11 mouse cellular contexts compared by ENCODE assay signal in the genomic region with DNA sequence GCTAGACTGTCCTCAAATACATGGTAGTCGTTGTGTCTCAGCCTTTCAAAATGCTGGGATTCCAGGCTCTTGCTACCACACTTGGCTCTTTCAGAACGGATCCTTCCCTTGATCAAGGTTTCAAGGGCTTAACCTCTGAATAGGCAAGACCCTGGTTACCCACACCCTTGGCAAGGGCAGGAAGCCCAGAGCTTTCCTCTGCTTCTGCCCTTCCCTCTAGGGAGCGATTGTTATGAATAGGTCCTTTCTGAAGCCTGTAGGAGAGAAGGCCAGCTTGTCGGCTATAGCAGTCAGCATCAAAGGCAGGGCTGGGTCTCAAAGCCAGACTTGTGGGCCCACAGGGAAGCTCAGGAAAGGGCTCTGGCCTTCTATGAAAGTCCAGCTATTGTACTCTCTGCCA. TPM values are rescaled to one million over a fixed set of nuclear protein-coding genes. Genes with fewer than 3 reads are reported as not detected.
DNase-seq lines count a peak whose midpoint lies in the region; ATAC-seq and TF ChIP-seq lines count a peak whose summit lies in the region.
"Had no signal": no experiment of that assay in that cellular context is flagged by ENCODE, and none has a peak within 500 bp of the region (broad histone marks: within the 10 kb centered on the region; RNA-seq: fewer than 3 reads in every experiment).

No protein-coding gene starts in this region.

- ATAC-seq in heart, embryonic 11.5 days (replicated peaks; ENCODE audit: insufficient number of reproducible peaks, low FRiP score, low TSS enrichment) = no peak
- no peak for ATAC-seq in embryonic facial prominence, embryonic 13.5 days (ENCODE audit: insufficient number of reproducible peaks, insufficient read depth, low FRiP score, low TSS enrichment, low read depth)
- no peak for ATAC-seq in limb, embryonic 15.5 days (ENCODE audit: insufficient number of reproducible peaks, low FRiP score, low TSS enrichment, low read depth)

- H3K9me3 ChIP-seq in heart, embryonic 11.5 days (replicated peaks; ENCODE audit: control insufficient read depth, low read length) = no peaks in the 10 kb centered on the region
- H3K9me3 ChIP-seq in embryonic facial prominence, embryonic 13.5 days = no peaks in the 10 kb centered on the region
- H3K9me3 ChIP-seq in limb, embryonic 15.5 days = no peaks in the 10 kb centered on the region
- H3K9me3 ChIP-seq: lung, embryonic 15.5 days had no signal

- WGBS in heart, embryonic 11.5 days (ENCODE audit: insufficient replicate concordance) = 56% methylated on average over 4 of the region's 4 CpGs
- 33% methylated on average over 4 of the region's 4 CpGs for WGBS in embryonic facial prominence, embryonic 13.5 days
- WGBS in limb, embryonic 15.5 days = 52% methylated on average over 4 of the region's 4 CpGs

- 0 out of 2 replicates have a peak, but pooled peaks cover 5% of the 10 kb centered on the region for H3K36me3 ChIP-seq in heart, embryonic 11.5 days (ENCODE audit: control insufficient read depth, insufficient read depth, low read length)
- peaks cover 25% of the 10 kb centered on the region for H3K36me3 ChIP-seq in embryonic facial prominence, embryonic 13.5 days
- peaks cover 30% of the 10 kb centered on the region for H3K36me3 ChIP-seq in limb, embryonic 15.5 days

- H3K27me3 ChIP-seq in heart, embryonic 11.5 days (ENCODE audit: control insufficient read depth, insufficient read depth, low read length) = no peaks in the 10 kb centered on the region
- H3K27me3 ChIP-seq in embryonic facial prominence, embryonic 13.5 days = no peaks in the 10 kb centered on the region
- no peaks in the 10 kb centered on the region for H3K27me3 ChIP-seq in limb, embryonic 15.5 days
- H3K27me3 ChIP-seq: lung, embryonic 15.5 days had no signal

- H3K4me3 ChIP-seq in heart, embryonic 11.5 days (ENCODE audit: low read depth, low read length) = no peak overlapping the region
- H3K4me3 ChIP-seq in left cerebral cortex, adult 2 months = no peak overlapping the region
- H3K4me3 ChIP-seq in embryonic facial prominence, embryonic 13.5 days = no peak overlapping the region
- H3K4me3 ChIP-seq in limb, embryonic 15.5 days = no peak overlapping the region
- H3K4me3 ChIP-seq: lung, embryonic 15.5 days had no signal

- H3K9ac ChIP-seq in heart, embryonic 11.5 days (ENCODE audit: low read depth, low read length) = no peak overlapping the region
- no peak overlapping the region for H3K9ac ChIP-seq in embryonic facial prominence, embryonic 13.5 days
- no peak overlapping the region for H3K9ac ChIP-seq in limb, embryonic 15.5 days
- H3K9ac ChIP-seq: lung, embryonic 15.5 days had no signal

- no peak for TF ChIP-seq CTCF in left cerebral cortex, adult 2 months (IDR thresholded peaks at IDR 0.05)

- no peak overlapping the region for H3K4me2 ChIP-seq in heart, embryonic 11.5 days
- no peak overlapping the region for H3K4me2 ChIP-seq in embryonic facial prominence, embryonic 13.5 days
- no peak overlapping the region for H3K4me2 ChIP-seq in limb, embryonic 15.5 days
- H3K4me2 ChIP-seq: lung, embryonic 15.5 days had no signal

- intact Hi-C loops in left cerebral cortex, adult 2 months (cut with DNase I) = no loop called here

- DNase-seq in heart, adult 8-10 months (ENCODE audit: low spot score) = no peak
- no peak for DNase-seq in left cerebral cortex, adult 2 months (ENCODE audit: extremely low spot score in 1 of 2, low spot score in 2 of 2)
- DNase-seq in left cerebral cortex, adult 8-10 months (ENCODE audit: low spot score in 2 of 2) = no peak
- no peak for DNase-seq in testis, postnatal 14 days (ENCODE audit: low spot score)
- no peak for DNase-seq in urinary bladder, postnatal 4 days (ENCODE audit: low spot score in 2 of 2)
- DNase-seq: kidney, adult 11 months; thymus, adult 2 months had no signal

- H3K27ac ChIP-seq in heart, embryonic 11.5 days (ENCODE audit: low read depth, low read length) = 0 out of 2 replicates have a peak overlapping the region, but pooled peaks have one; percentile 2
- peak overlapping the region; percentile 13; the same call in 1 of the 2 replicates for H3K27ac ChIP-seq in left cerebral cortex, adult 2 months
- H3K27ac ChIP-seq in embryonic facial prominence, embryonic 13.5 days = peak overlapping the region; percentile 52
- H3K27ac ChIP-seq in limb, embryonic 15.5 days = peak overlapping the region; percentile 68
- H3K27ac ChIP-seq: lung, embryonic 15.5 days had no signal

- peaks cover 10% of the 10 kb centered on the region for H3K4me1 ChIP-seq in heart, embryonic 11.5 days (ENCODE audit: control insufficient read depth, insufficient read depth, low read length)
- peaks cover 18% of the 10 kb centered on the region for H3K4me1 ChIP-seq in embryonic facial prominence, embryonic 13.5 days
- peaks cover 22% of the 10 kb centered on the region for H3K4me1 ChIP-seq in limb, embryonic 15.5 days

RNA-seq across cellular contexts. Expression of a gene that starts 3.8 kb away (rescaled TPM):
- polyA plus RNA-seq in heart, embryonic 11.5 days (2014; fragmentation: Nextera tagmentation; extraction: Ambion mirVana) = 34.7 and 36.0 TPM in 2 replicates
- total RNA-seq in heart, adult 8-10 months (2022) = 10 to 100 TPM; 62.1 to 77.4 (median 69.0) TPM
- 10 to 100 TPM; 86.7 to 86.9 TPM for total RNA-seq in left cerebral cortex, adult 2 months (2021)
- total RNA-seq in left cerebral cortex, adult 8-10 months (2022) = 10 to 100 TPM; 77.9 to 79.8 (median 78.2) TPM
- polyA plus RNA-seq in embryonic facial prominence, embryonic 13.5 days (2015; fragmentation: Nextera tagmentation; extraction: Ambion mirVana) = 42.0 and 46.0 TPM in 2 replicates
- polyA plus RNA-seq in limb, embryonic 15.5 days (2015; fragmentation: Nextera tagmentation; extraction: Ambion mirVana) = 50.6 and 66.1 TPM in 2 replicates

RNA-seq across cellular contexts. Expression of a gene that starts 23.0 kb away (rescaled TPM):
- 365 and 386 TPM in 2 replicates for polyA plus RNA-seq in heart, embryonic 11.5 days (2014; fragmentation: Nextera tagmentation; extraction: Ambion mirVana)
- 10 to 100 TPM; 33.4 to 69.1 (median 50.0) TPM for total RNA-seq in heart, adult 8-10 months (2022)
- total RNA-seq in left cerebral cortex, adult 2 months (2021) = 10 to 100 TPM in 1 of 2 experiments, 1 to 10 TPM in 1; 9.6 to 11.8 TPM
- 10 to 100 TPM in 1 of 4 experiments, 1 to 10 TPM in 3; 8.9 to 17.1 (median 9.1) TPM for total RNA-seq in left cerebral cortex, adult 8-10 months (2022)
- 25.3 and 27.7 TPM in 2 replicates for polyA plus RNA-seq in embryonic facial prominence, embryonic 13.5 days (2015; fragmentation: Nextera tagmentation; extraction: Ambion mirVana)
- 26.6 and 33.1 TPM in 2 replicates for polyA plus RNA-seq in limb, embryonic 15.5 days (2015; fragmentation: Nextera tagmentation; extraction: Ambion mirVana)

RNA-seq across cellular contexts. Expression of a gene that starts 52.1 kb away (rescaled TPM):
- 39.3 and 45.9 TPM in 2 replicates for polyA plus RNA-seq in heart, embryonic 11.5 days (2014; fragmentation: Nextera tagmentation; extraction: Ambion mirVana)
- 10 to 100 TPM; 32.6 to 36.7 (median 34.0) TPM for total RNA-seq in heart, adult 8-10 months (2022)
- total RNA-seq in left cerebral cortex, adult 2 months (2021) = 10 to 100 TPM; 83.1 to 84.3 TPM
- 10 to 100 TPM; 72.3 to 85.7 (median 81.2) TPM for total RNA-seq in left cerebral cortex, adult 8-10 months (2022)
- polyA plus RNA-seq in embryonic facial prominence, embryonic 13.5 days (2015; fragmentation: Nextera tagmentation; extraction: Ambion mirVana) = 68.8 and 70.4 TPM in 2 replicates
- polyA plus RNA-seq in limb, embryonic 15.5 days (2015; fragmentation: Nextera tagmentation; extraction: Ambion mirVana) = 44.2 and 49.4 TPM in 2 replicates

RNA-seq across cellular contexts. Expression of a gene that starts 52.6 kb away (rescaled TPM):
- 11.2 and 16.7 TPM in 2 replicates for polyA plus RNA-seq in heart, embryonic 11.5 days (2014; fragmentation: Nextera tagmentation; extraction: Ambion mirVana)
- total RNA-seq in heart, adult 8-10 months (2022) = 10 to 100 TPM; 12.9 to 15.7 (median 14.6) TPM
- 10 to 100 TPM; 26.2 to 30.7 TPM for total RNA-seq in left cerebral cortex, adult 2 months (2021)
- 10 to 100 TPM; 20.5 to 28.5 (median 23.0) TPM for total RNA-seq in left cerebral cortex, adult 8-10 months (2022)
- polyA plus RNA-seq in embryonic facial prominence, embryonic 13.5 days (2015; fragmentation: Nextera tagmentation; extraction: Ambion mirVana) = 22.6 and 23.7 TPM in 2 replicates
- polyA plus RNA-seq in limb, embryonic 15.5 days (2015; fragmentation: Nextera tagmentation; extraction: Ambion mirVana) = 22.9 and 24.5 TPM in 2 replicates

RNA-seq across cellular contexts. Expression of a gene that starts 53.6 kb away (rescaled TPM):
- polyA plus RNA-seq in heart, embryonic 11.5 days (2014; fragmentation: Nextera tagmentation; extraction: Ambion mirVana) = 155 and 163 TPM in 2 replicates
- total RNA-seq in heart, adult 8-10 months (2022) = 10 to 100 TPM; 44.4 to 54.1 (median 49.2) TPM
- 100 to 1,000 TPM; 193 to 215 TPM for total RNA-seq in left cerebral cortex, adult 2 months (2021)
- total RNA-seq in left cerebral cortex, adult 8-10 months (2022) = 100 to 1,000 TPM; 206 to 233 (median 217) TPM
- 180 and 206 TPM in 2 replicates for polyA plus RNA-seq in embryonic facial prominence, embryonic 13.5 days (2015; fragmentation: Nextera tagmentation; extraction: Ambion mirVana)
- 182 and 188 TPM in 2 replicates for polyA plus RNA-seq in limb, embryonic 15.5 days (2015; fragmentation: Nextera tagmentation; extraction: Ambion mirVana)

Comparison
In these comparisons a context has a peak if more than half of its experiments do, and no peak if none do; other contexts are left out.
1. H3K27ac ChIP-seq: peak in every context shown above with its lines; median percentile 68 in limb, embryonic 15.5 days; 52 in embryonic facial prominence, embryonic 13.5 days; 13 in left cerebral cortex, adult 2 months; 2 in heart, embryonic 11.5 days.